Mouse (Mus musculus) granulocyte monocyte progenitor cell, adult 5-6 weeks (primary cell): ENCODE results near the gene Zfp346. TPM values are rescaled to one million over a fixed set of nuclear protein-coding genes. Genes with fewer than 3 reads are reported as not detected.
"Not testable (repeated sequence)": the region's sequence is repeated elsewhere in the genome, so short reads cannot be mapped to it uniquely, and the experiment has no call there.

Source experiments
- ATAC-seq: replicated peaks from 2 replicates; pipeline ENCODE4 v1.8.0; 2016; ENCODE audit warnings: mild to moderate bottlenecking, moderate TSS enrichment, inconsistent platforms; ENCODE audit not compliant: poor library complexity, severe bottlenecking
- total RNA-seq, 2 experiments: library from RNA; stranded (forward) in 1 of 2; stranded (reverse) in 1 of 2; fragments of 200-712, 200-1000 nt in 1 of 2; fragments of >200 nt in 1 of 2; fragmentation: Nextera tagmentation in 1 of 2; gene quantifications; 2 replicates each; pipeline ENCODE4 v1.2.3; 2014 to 2017

The Zfp346 gene
- 12.3 and 36.2 TPM in 2 replicates for total RNA-seq (2014; fragmentation: Nextera tagmentation)
- 5.3 and 8.4 TPM in 2 replicates for total RNA-seq (2017)

- peak; percentile 95 for ATAC-seq
These were observed at the start of gene Zfp346 for GRCm38 (mm10) chr13:55105045-55105952. Gene Zfp346, plus strand, starts transcription at chr13:55105311.

GRCm38 (mm10) chr13:55058042-55058441 is 47.1 kb upstream of the Zfp346 start:
- ATAC-seq = peak; percentile 37

- ATAC-seq = peak; percentile 79
These were observed 41.8 kb upstream of the Zfp346 start for GRCm38 (mm10) chr13:55063276-55063675.

- no peak for ATAC-seq
These were observed 35.4 kb upstream of the Zfp346 start for GRCm38 (mm10) chr13:55069719-55070118.

- ATAC-seq = no peak
These were observed 33.8 kb upstream of the Zfp346 start for GRCm38 (mm10) chr13:55071322-55071721.

- ATAC-seq = no peak
These were observed 29.5 kb upstream of the Zfp346 start for GRCm38 (mm10) chr13:55075597-55075996.

- ATAC-seq = no peak
These were observed 12.5 kb upstream of the Zfp346 start for GRCm38 (mm10) chr13:55092588-55092987.

GRCm38 (mm10) chr13:55097841-55098240 is 7.3 kb upstream of the Zfp346 start:
- ATAC-seq = not testable (repeated sequence)

GRCm38 (mm10) chr13:55099066-55099725 is 5.9 kb upstream of the Zfp346 start:
- no peak for ATAC-seq

- ATAC-seq = peak; percentile 88
These were observed 5.2 kb upstream of the Zfp346 start, which contains the start of gene Uimc1 for GRCm38 (mm10) chr13:55099726-55100478. Gene Uimc1, minus strand, starts transcription at chr13:55100300.

GRCm38 (mm10) chr13:55101627-55102026 is 3.5 kb upstream of the Zfp346 start:
- ATAC-seq = no peak

GRCm38 (mm10) chr13:55102366-55102765 is 2.7 kb upstream of the Zfp346 start:
- ATAC-seq = no peak

GRCm38 (mm10) chr13:55103351-55103750 is 1.8 kb upstream of the Zfp346 start:
- ATAC-seq = no peak

- ATAC-seq = no peak
These were observed 1.0 kb downstream of the Zfp346 start for GRCm38 (mm10) chr13:55105953-55106691.

- no peak for ATAC-seq
These were observed 2.0 kb downstream of the Zfp346 start for GRCm38 (mm10) chr13:55107116-55107515.

GRCm38 (mm10) chr13:55107694-55108093 is 2.6 kb downstream of the Zfp346 start:
- ATAC-seq = no peak

- ATAC-seq = no peak
These were observed 9.3 kb downstream of the Zfp346 start for GRCm38 (mm10) chr13:55114375-55114774.

- ATAC-seq = peak; percentile 98
These were observed 19.8 kb downstream of the Zfp346 start for GRCm38 (mm10) chr13:55124903-55125302.

- ATAC-seq = no peak
These were observed 28.3 kb downstream of the Zfp346 start, which contains the start of gene Gm17617 for GRCm38 (mm10) chr13:55133448-55133847. Gene Gm17617, minus strand, starts transcription at chr13:55133548.

GRCm38 (mm10) chr13:55135382-55135781 is 30.3 kb downstream of the Zfp346 start:
- no peak for ATAC-seq
